Mouse (Mus musculus) ES-E14 (cell line): Measurements from ENCODE around the gene Hist2h4. TPM values are rescaled to one million over a fixed set of nuclear protein-coding genes. Genes with fewer than 3 reads are reported as not detected.
A peak's percentile ranks its signal among the peaks of the same experiment; 100 is the strongest.

Source experiments
- DNase-seq: peaks from one replicate; pipeline ENCODE4 v3.0.0-alpha.2; 2013; ENCODE audit warnings: low read depth, low spot score
- H3K27ac ChIP-seq: 2 replicates; pipeline ENCODE4 v1.5.1; 2012; ENCODE audit warnings: low read depth, mild to moderate bottlenecking, low read length, moderate library complexity, mixed read lengths; ENCODE audit not compliant: poor library complexity, insufficient read depth, severe bottlenecking
- H3K36me3 ChIP-seq: 2 replicates; pipeline ENCODE4 v1.6.1; 2012; ENCODE audit warnings: mild to moderate bottlenecking, low read length, moderate library complexity, mixed read lengths; ENCODE audit not compliant: control insufficient read depth, poor library complexity, insufficient read depth, severe bottlenecking
- H3K4me1 ChIP-seq, 2 experiments: fragments of 150-350 bp in 1 of 2; sonication (generic) in 1 of 2; 2 replicates each; pipeline ENCODE4 v1.6.1; 2012; ENCODE audit warnings: low read length in 2 of 2, mild to moderate bottlenecking in 1 of 2, mixed read lengths in 1 of 2; ENCODE audit not compliant: control insufficient read depth in 2 of 2, insufficient read depth in 2 of 2, poor library complexity in 1 of 2
- H3K4me3 ChIP-seq, 2 experiments: fragments of 150-350 bp in 1 of 2; sonication (generic) in 1 of 2; 2 replicates each; pipeline ENCODE4 v1.5.1; 2012; ENCODE audit warnings: low read length in 2 of 2, low read depth in 1 of 2, mild to moderate bottlenecking in 1 of 2, mixed read lengths in 1 of 2; ENCODE audit not compliant: insufficient read depth in 1 of 2, poor library complexity in 1 of 2, severe bottlenecking in 1 of 2
- H3K9ac ChIP-seq: 2 replicates; pipeline ENCODE4 v1.6.1; 2012; ENCODE audit warnings: low read depth, mild to moderate bottlenecking, low read length, mixed read lengths; ENCODE audit not compliant: poor library complexity, insufficient read depth, severe bottlenecking
- H3K9me3 ChIP-seq: fragments of 150-350 bp; sonication (generic); 2 replicates; pipeline ENCODE4 v1.6.1; 2012; ENCODE audit warnings: low read depth, mild to moderate bottlenecking, low read length; ENCODE audit not compliant: control insufficient read depth, insufficient read depth
- CHD2 ChIP-seq: IDR thresholded peaks from 2 replicates; pipeline ENCODE4 v1.6.1; 2014; ENCODE audit warnings: mild to moderate bottlenecking, low read depth, low read length, inconsistent platforms
- HCFC1 ChIP-seq: IDR thresholded peaks from 2 replicates; pipeline ENCODE4 v1.6.1; 2012; ENCODE audit warnings: low read length, inconsistent platforms, borderline replicate concordance; ENCODE audit not compliant: insufficient read depth
- MAFK ChIP-seq: IDR thresholded peaks from 2 replicates; pipeline ENCODE4 v1.6.1; 2014; ENCODE audit warnings: mild to moderate bottlenecking, low read depth, low read length, inconsistent platforms; ENCODE audit not compliant: insufficient read depth
- ZC3H11A ChIP-seq: IDR thresholded peaks from 2 replicates; pipeline ENCODE4 v1.6.1; 2012; ENCODE audit warnings: low read depth, mild to moderate bottlenecking, inconsistent platforms, low read length, borderline replicate concordance
- ZNF384 ChIP-seq: IDR thresholded peaks from 2 replicates; pipeline ENCODE4 v1.6.1; 2012; ENCODE audit warnings: low read depth, low read length, inconsistent platforms
- in situ Hi-C, 2 experiments: fragments of 600-800 bp; cut with MboI; formaldehyde crosslinking; loops; one replicate each; pipeline ENCODE4 v1.15.1; 2025; ENCODE audit warnings: low sequenced_read_pairs in 2 of 2, inconsistent platforms in 1 of 2; ENCODE audit not compliant: unreplicated experiment in 2 of 2
- total RNA-seq: library from RNA; depleted of rRNA; stranded (reverse); fragments of 300-350 nt; gene quantifications from 2 replicates; pipeline ENCODE4 v1.2.3, GENCODE M21; 2012

Gene Hist2h4
- total RNA-seq, 1 experiment, result 46.0 TPM

- DNase-seq, result no peak
- H3K4me1 ChIP-seq, result peaks cover 3 to 4% of the 10 kb centered on the region in 2 experiments; a peak in 1 of 4 replicates
Observed at GRCm38 (mm10) chr3:96257190-96257589, 5.9 kb downstream of the Hist2h4 start.

GRCm38 (mm10) chr3:96255926-96256593, 7.1 kb downstream of the Hist2h4 start:
- Histone ChIP-seq H3K9me3 (no peaks in the 10 kb centered on the region), H3K36me3 (no peaks in the 10 kb centered on the region), H3K9ac (no peak overlapping the region), H3K27ac (no peak overlapping the region), H3K4me1 (peaks cover 2 to 3% of the 10 kb centered on the region in 2 experiments; a peak in 1 of 4 replicates), H3K4me3 (no peak overlapping the region)
- TF ChIP-seq HCFC1 (no peak), CHD2 (no peak), ZC3H11A (no peak), MAFK (no peak), ZNF384 (no peak)
- in situ Hi-C loops, result no loop called here
- no peak for DNase-seq

More at GRCm38 (mm10) chr3:96257190-96257589, 5.9 kb downstream of the Hist2h4 start:
- H3K4me3 ChIP-seq, result no peak overlapping the region
- H3K27ac ChIP-seq, result no peak overlapping the region
- H3K9ac ChIP-seq, result no peak overlapping the region
- no peaks in the 10 kb centered on the region for H3K9me3 ChIP-seq
- TF ChIP-seq HCFC1 (no peak), ZC3H11A (no peak), CHD2 (no peak), ZNF384 (no peak), MAFK (no peak)
- in situ Hi-C loops, result no loop called here
- no peaks in the 10 kb centered on the region for H3K36me3 ChIP-seq

- H3K9ac ChIP-seq, result peak overlapping the region; percentile 66
- in situ Hi-C loops, result no loop called here
- peak overlapping the region; percentile 49 to 54 for H3K4me3 ChIP-seq
- H3K27ac ChIP-seq, result no peak overlapping the region
- no peak for DNase-seq
- no peaks in the 10 kb centered on the region for H3K9me3 ChIP-seq
- H3K4me1 ChIP-seq, result peaks cover 2 to 3% of the 10 kb centered on the region in 2 experiments; a peak in 1 of 4 replicates
- H3K36me3 ChIP-seq, result no peaks in the 10 kb centered on the region
- TF ChIP-seq HCFC1 (peak; percentile 68; the same call in 1 of the 2 replicates), ZC3H11A (no peak)
Observed at GRCm38 (mm10) chr3:96254683-96255355, 8.3 kb downstream of the Hist2h4 start.

- Histone ChIP-seq H3K9ac (no peak overlapping the region), H3K4me3 (no peak overlapping the region), H3K36me3 (no peaks in the 10 kb centered on the region), H3K9me3 (no peaks in the 10 kb centered on the region), H3K4me1 (peaks cover 2 to 3% of the 10 kb centered on the region in 2 experiments; a peak in 1 of 4 replicates), H3K27ac (no peak overlapping the region)
- in situ Hi-C loops, result no loop called here
- no peak for DNase-seq
- TF ChIP-seq ZNF384 (no peak), MAFK (no peak), ZC3H11A (no peak), CHD2 (no peak), HCFC1 (no peak)
Observed at GRCm38 (mm10) chr3:96251787-96252186, 11.3 kb downstream of the Hist2h4 start.
